Mouse (Mus musculus) liver, embryonic 12.5 days (tissue): ENCODE data around the gene D5Ertd577e. TPM values are rescaled to one million over a fixed set of nuclear protein-coding genes. Genes with fewer than 3 reads are reported as not detected.
"Not testable (repeated sequence)": the region's sequence is repeated elsewhere in the genome, so short reads cannot be mapped to it uniquely, and the experiment has no call there.

Source experiments
- ATAC-seq: fragments of 200-750 bp; cut with Nextera tagmentation; 2 replicates; pipeline ENCODE4 v1.8.0; 2017; ENCODE audit warnings: moderate number of reproducible peaks, mild to moderate bottlenecking, moderate library complexity
- H3K27ac ChIP-seq: fragments of 300-500 bp; sonication (generic); 2 replicates; pipeline ENCODE4 v1.5.1; 2016; ENCODE audit warnings: mild to moderate bottlenecking
- H3K27me3 ChIP-seq: fragments of 300-500 bp; sonication (generic); replicated peaks from 2 replicates; pipeline ENCODE4 v1.6.1; 2016; ENCODE audit warnings: mild to moderate bottlenecking, moderate library complexity
- H3K36me3 ChIP-seq: fragments of 300-500 bp; sonication (generic); 2 replicates; pipeline ENCODE4 v1.6.1; 2016; ENCODE audit warnings: mild to moderate bottlenecking, moderate library complexity
- H3K4me1 ChIP-seq: fragments of 300-500 bp; sonication (generic); 2 replicates; pipeline ENCODE4 v1.6.1; 2016
- H3K4me2 ChIP-seq: fragments of 300-500 bp; sonication (generic); 2 replicates; pipeline ENCODE4 v1.6.1; 2016; ENCODE audit warnings: mild to moderate bottlenecking, moderate library complexity
- H3K4me3 ChIP-seq: fragments of 300-500 bp; sonication (generic); 2 replicates; pipeline ENCODE4 v1.5.1; 2016; ENCODE audit warnings: mild to moderate bottlenecking, moderate library complexity
- H3K9ac ChIP-seq: fragments of 300-500 bp; sonication (generic); 2 replicates; pipeline ENCODE4 v1.6.1; 2016; ENCODE audit warnings: mild to moderate bottlenecking, moderate library complexity
- H3K9me3 ChIP-seq: fragments of 300-500 bp; sonication (generic); replicated peaks from 2 replicates; pipeline ENCODE4 v1.6.1; 2016; ENCODE audit warnings: mild to moderate bottlenecking, moderate library complexity
- WGBS: fragments of 180-500 bp; shearing (Covaris S2); methylation state at CpG from one replicate; pipeline ENCODE4 v1.1.7; 2016; ENCODE audit not compliant: insufficient replicate concordance; 5-methylcytosine and 5-hydroxymethylcytosine counted together
- polyA plus RNA-seq: library from polyadenylated mRNA; unstranded; fragments of >200 nt; fragmentation: Nextera tagmentation; extraction: Ambion mirVana; gene quantifications from 2 replicates; pipeline ENCODE4 v1.2.1, GENCODE M21; 2016

The D5Ertd577e gene
- not detected in 2 replicates for polyA plus RNA-seq

DNA sequence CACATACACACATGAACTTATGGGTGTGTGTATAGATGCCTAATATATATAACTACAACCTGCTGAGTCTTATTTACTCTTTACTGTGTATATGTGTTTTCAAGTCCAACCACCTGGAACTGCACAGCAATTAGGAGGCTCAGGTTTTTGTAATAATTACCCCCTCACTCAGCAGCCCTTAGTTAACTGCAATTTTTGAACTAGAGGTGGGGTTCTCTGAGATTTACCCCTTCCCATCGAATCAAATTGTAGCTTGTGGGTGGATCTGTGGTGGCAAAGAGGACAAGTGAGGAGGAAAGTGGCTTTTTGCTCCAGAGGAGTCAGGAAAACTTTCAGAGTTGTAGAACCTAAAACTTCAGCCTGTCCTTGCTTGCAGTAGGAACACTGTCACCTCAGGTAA lies at the start of gene D5Ertd577e:
D5Ertd577e (plus strand) TSS at position 301 of the 400 bp plus-strand sequence.
- ATAC-seq, H3K27ac ChIP-seq, H3K9ac ChIP-seq, H3K4me1 ChIP-seq, H3K4me2 ChIP-seq, H3K36me3 ChIP-seq, H3K27me3 ChIP-seq, H3K4me3 ChIP-seq, H3K9me3 ChIP-seq: not testable (repeated sequence)
- 11% methylated on average over 1 of the region's 1 CpGs for WGBS

DNA sequence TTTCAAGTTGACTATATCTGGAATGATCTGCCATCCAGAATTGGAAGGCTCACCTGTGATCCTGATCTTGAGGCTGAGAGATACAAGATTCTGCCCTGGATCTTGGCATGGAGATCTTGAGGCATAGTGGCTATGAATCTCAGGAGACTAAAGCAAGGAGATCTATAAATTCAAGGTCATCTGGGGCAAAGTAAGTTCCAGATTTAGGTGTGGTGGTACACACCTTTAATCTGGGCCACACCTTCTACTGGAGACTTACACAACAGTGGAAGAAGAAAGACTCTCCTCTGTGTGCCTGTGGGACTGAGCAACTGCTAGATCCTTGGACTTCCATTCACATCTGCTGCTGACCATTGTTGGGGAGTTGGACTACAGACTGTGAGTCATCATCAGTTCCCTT lies 53.9 kb downstream of the D5Ertd577e start, which contains the start of gene Gm3286:
Gm3286 (plus strand) TSS at position 301 of the 400 bp plus-strand sequence.
- H3K36me3 ChIP-seq, H3K27me3 ChIP-seq, H3K4me3 ChIP-seq, H3K4me2 ChIP-seq, H3K9ac ChIP-seq, H3K9me3 ChIP-seq, H3K27ac ChIP-seq, ATAC-seq, H3K4me1 ChIP-seq: not testable (repeated sequence)

Other genes with a start within 250 kb of the D5Ertd577e start
- not detected in 2 replicates for gene Gm10424, start 184.0 kb upstream of the D5Ertd577e start, polyA plus RNA-seq
- gene Gm3259, start 150.9 kb upstream of the D5Ertd577e start, polyA plus RNA-seq = not detected in 2 replicates
- not detected in 2 replicates for gene Gm3286, start 54.0 kb downstream of the D5Ertd577e start, polyA plus RNA-seq
- not detected in 2 replicates for gene Gm7971, start 138.1 kb downstream of the D5Ertd577e start, polyA plus RNA-seq